17 mouse cellular contexts compared by ENCODE assay signal in genomic region chr16:78372786-78373185, GRCm38 (mm10).
"Had no signal": no experiment of that assay in that cellular context is flagged by ENCODE, and none has a peak within 500 bp of the region (broad histone marks: within the 10 kb centered on the region; RNA-seq: fewer than 3 reads in every experiment).

No protein-coding gene starts in this region.

- H3K9me3 ChIP-seq: liver, embryonic 12.5 days; lung, embryonic 15.5 days; midbrain, embryonic 10.5 days; neural tube, embryonic 13.5 days had no signal

- ATAC-seq: liver, embryonic 12.5 days; midbrain, embryonic 16.5 days had no signal

- H3K4me3 ChIP-seq: liver, embryonic 12.5 days; lung, embryonic 15.5 days; midbrain, embryonic 10.5 days; myocyte; neural tube, embryonic 13.5 days had no signal

- DNase-seq: lung, adult 2 months; lung, postnatal 10 days; lung, postnatal 4 days; midbrain, embryonic 14.5 days; right cerebral cortex, postnatal 25 days; right cerebral cortex, postnatal 4 days; spleen, adult 18-20 months; thymus, adult 18-20 months; thymus, postnatal 14 days; thymus, postnatal 36 days had no signal

- H3K27ac ChIP-seq: liver, embryonic 12.5 days; liver, embryonic 14.5 days; lung, embryonic 15.5 days; midbrain, embryonic 10.5 days; neural tube, embryonic 13.5 days had no signal

- H3K27me3 ChIP-seq: liver, embryonic 12.5 days; lung, embryonic 15.5 days; neural tube, embryonic 13.5 days had no signal

- H3K4me2 ChIP-seq: liver, embryonic 12.5 days; lung, embryonic 15.5 days; neural tube, embryonic 13.5 days had no signal

- H3K9ac ChIP-seq: liver, embryonic 12.5 days; liver, embryonic 14.5 days; lung, embryonic 15.5 days; neural tube, embryonic 13.5 days had no signal
